Mouse (Mus musculus) activated CD4-positive, CD25-positive, alpha-beta regulatory T cell, adult 4 months (primary cell): ENCODE results near the gene Fbxl12. TPM values are rescaled to one million over a fixed set of nuclear protein-coding genes. Genes with fewer than 3 reads are reported as not detected.

Source experiments
- polyA plus RNA-seq, 2 experiments: library from polyadenylated mRNA; unstranded; fragments of 100-300 nt; shearing (Covaris generic); gene quantifications; one replicate each; pipeline ENCODE4 v1.2.1; 2017

Gene Fbxl12
- polyA plus RNA-seq, 2 experiments from 2014 or later: 26.1 to 30.9 TPM

Other genes with a start within 250 kb of the Fbxl12 start
- gene Zfp26, start 184.6 kb downstream of the Fbxl12 start, polyA plus RNA-seq: 10 to 100 TPM; 16.1 to 25.9 TPM
- gene Zfp426, start 152.0 kb downstream of the Fbxl12 start, polyA plus RNA-seq: 10 to 100 TPM; 26.5 to 28.3 TPM
- gene Zfp266, start 123.3 kb downstream of the Fbxl12 start, polyA plus RNA-seq: 10 to 100 TPM; 44.4 to 47.6 TPM
- 10 to 100 TPM in 1 of 2 experiments, 1 to 10 TPM in 1; 9.0 to 16.1 TPM for gene Zfp846, start 63.5 kb downstream of the Fbxl12 start, polyA plus RNA-seq
- 100 to 1,000 TPM; 339 to 401 TPM for gene Ubl5, start 1.9 kb downstream of the Fbxl12 start, polyA plus RNA-seq
- 10 to 100 TPM; 22.6 to 27.2 TPM for gene Pin1, start 7.3 kb upstream of the Fbxl12 start, polyA plus RNA-seq
- under 1 TPM in 1 of 2 experiments, not detected in 1; 0.25 TPM for gene Olfm2, start 101.6 kb upstream of the Fbxl12 start, polyA plus RNA-seq
- not detected for gene Col5a3, start 170.3 kb upstream of the Fbxl12 start, polyA plus RNA-seq
- gene Rdh8, start 173.7 kb upstream of the Fbxl12 start, polyA plus RNA-seq: not detected
- gene A230050P20Rik, start 223.9 kb upstream of the Fbxl12 start, polyA plus RNA-seq: 10 to 100 TPM; 12.4 to 14.6 TPM
- gene Angptl6, start 235.0 kb upstream of the Fbxl12 start, polyA plus RNA-seq: 1 to 10 TPM in 1 of 2 experiments, under 1 TPM in 1; 0.76 to 1.5 TPM
- gene Ppan, start 243.4 kb upstream of the Fbxl12 start, polyA plus RNA-seq: 10 to 100 TPM; 22.9 to 30.1 TPM